Mouse (Mus musculus): ENCODE data around the gene Defb42. TPM values are rescaled to one million over a fixed set of nuclear protein-coding genes. Genes with fewer than 3 reads are reported as not detected.

The Defb42 gene
- not detected in 2 replicates for polyA plus RNA-seq (2012; rRNA removed)
- not detected in 2 replicates for polyA plus RNA-seq (2014; fragmentation: Nextera tagmentation; extraction: Ambion mirVana)

GRCm38 (mm10) chr14:63046691-63047090 lies at the start of gene Defb42:
Gene Defb42, plus strand, starts transcription at chr14:63046991.
- no peak within 1 kb of the TSS for H3K4me2 ChIP-seq (ENCODE audit: low read depth)
- no peak within 1 kb of the TSS for H3K4me3 ChIP-seq (ENCODE audit: insufficient read depth in 1 of 2, low read depth in 2 of 2, low read length in 2 of 2)
- no peaks in the 10 kb centered on the region for H3K4me1 ChIP-seq (replicated peaks; ENCODE audit: control insufficient read depth in 2 of 2, insufficient read depth in 2 of 2, low read length in 1 of 2)
- TF ChIP-seq EP300 (IDR thresholded peaks at IDR 0.05; ENCODE audit: low read depth) (no peak), CTCF (IDR thresholded peaks at IDR 0.05; ENCODE audit: low read depth) (no peak)
- no peak within 1 kb of the TSS for H3K27ac ChIP-seq
- 43% methylated on average over 3 of the region's 3 CpGs for WGBS (ENCODE audit: insufficient replicate concordance)
- ATAC-seq (ENCODE audit: insufficient read depth), result no peak
- H3K27me3 ChIP-seq (ENCODE audit: control insufficient read depth, insufficient read depth, low read length), result no peaks in the 10 kb centered on the region
- H3K36me3 ChIP-seq (replicated peaks; ENCODE audit: control insufficient read depth, insufficient read depth, low read depth), result no peaks in the 10 kb centered on the region
- DNase-seq (ENCODE audit: low read depth in 3 of 3, low spot score in 3 of 3), result no peak
- H3K9me3 ChIP-seq (ENCODE audit: control insufficient read depth, low read length), result no peaks in the 10 kb centered on the region
- no peak within 1 kb of the TSS for H3K9ac ChIP-seq (replicated peaks)

GRCm38 (mm10) chr14:62997777-62998176 lies 49.0 kb upstream of the Defb42 start, which contains the start of gene Defb47:
Gene Defb47, plus strand, starts transcription at chr14:62998077.
- no peak within 1 kb of the TSS for H3K9ac ChIP-seq (replicated peaks)
- H3K4me1 ChIP-seq (replicated peaks; ENCODE audit: control insufficient read depth in 2 of 2, insufficient read depth in 2 of 2, low read length in 1 of 2), result no peaks in the 10 kb centered on the region
- ATAC-seq (ENCODE audit: insufficient read depth), result no peak
- no peak for TF ChIP-seq EP300 (IDR thresholded peaks at IDR 0.05; ENCODE audit: low read depth)
- TF ChIP-seq CTCF (IDR thresholded peaks at IDR 0.05; ENCODE audit: low read depth), result no peak
- no peak for DNase-seq (ENCODE audit: low read depth in 3 of 3, low spot score in 3 of 3)
- H3K4me2 ChIP-seq (ENCODE audit: low read depth), result no peak within 1 kb of the TSS
- H3K27me3 ChIP-seq (ENCODE audit: control insufficient read depth, insufficient read depth, low read length), result no peaks in the 10 kb centered on the region
- no peaks in the 10 kb centered on the region for H3K36me3 ChIP-seq (replicated peaks; ENCODE audit: control insufficient read depth, insufficient read depth, low read depth)
- no peak within 1 kb of the TSS for H3K27ac ChIP-seq
- no peak within 1 kb of the TSS for H3K4me3 ChIP-seq (ENCODE audit: insufficient read depth in 1 of 2, low read depth in 2 of 2, low read length in 2 of 2)
- WGBS (ENCODE audit: insufficient replicate concordance), result 59% methylated on average over 8 of the region's 8 CpGs
- H3K9me3 ChIP-seq (ENCODE audit: control insufficient read depth, low read length), result no peaks in the 10 kb centered on the region

- ATAC-seq (ENCODE audit: insufficient read depth) (no peak), DNase-seq (ENCODE audit: low read depth in 3 of 3, low spot score in 3 of 3) (no peak)
- H3K4me2 ChIP-seq (ENCODE audit: low read depth), result no peak overlapping the region
- H3K36me3 ChIP-seq (replicated peaks; ENCODE audit: control insufficient read depth, insufficient read depth, low read depth), result no peaks in the 10 kb centered on the region
- TF ChIP-seq EP300 (IDR thresholded peaks at IDR 0.05; ENCODE audit: low read depth) (no peak), CTCF (IDR thresholded peaks at IDR 0.05; ENCODE audit: low read depth) (no peak)
- no peak overlapping the region for H3K9ac ChIP-seq (replicated peaks)
- H3K4me3 ChIP-seq (ENCODE audit: insufficient read depth in 1 of 2, low read depth in 2 of 2, low read length in 2 of 2), result no peak overlapping the region
- H3K27ac ChIP-seq, result no peak overlapping the region
- H3K9me3 ChIP-seq (ENCODE audit: control insufficient read depth, low read length), result no peaks in the 10 kb centered on the region
- WGBS (ENCODE audit: insufficient replicate concordance), result 20% methylated on average over 4 of the region's 4 CpGs
- no peaks in the 10 kb centered on the region for H3K4me1 ChIP-seq (replicated peaks; ENCODE audit: control insufficient read depth in 2 of 2, insufficient read depth in 2 of 2, low read length in 1 of 2)
- no peaks in the 10 kb centered on the region for H3K27me3 ChIP-seq (ENCODE audit: control insufficient read depth, insufficient read depth, low read length)
Observed at GRCm38 (mm10) chr14:62998977-62999376, 47.8 kb upstream of the Defb42 start.

GRCm38 (mm10) chr14:63002588-63002987 lies 44.2 kb upstream of the Defb42 start:
- Histone ChIP-seq H3K36me3 (replicated peaks; ENCODE audit: control insufficient read depth, insufficient read depth, low read depth) (no peaks in the 10 kb centered on the region), H3K27me3 (ENCODE audit: control insufficient read depth, insufficient read depth, low read length) (no peaks in the 10 kb centered on the region), H3K4me1 (replicated peaks; ENCODE audit: control insufficient read depth in 2 of 2, insufficient read depth in 2 of 2, low read length in 1 of 2) (no peaks in the 10 kb centered on the region), H3K4me2 (ENCODE audit: low read depth) (no peak overlapping the region), H3K4me3 (ENCODE audit: insufficient read depth in 1 of 2, low read depth in 2 of 2, low read length in 2 of 2) (no peak overlapping the region), H3K9me3 (ENCODE audit: control insufficient read depth, low read length) (no peaks in the 10 kb centered on the region), H3K27ac (no peak overlapping the region), H3K9ac (replicated peaks) (no peak overlapping the region)
- DNase-seq (ENCODE audit: low read depth in 3 of 3, low spot score in 3 of 3), result no peak
- ATAC-seq (ENCODE audit: insufficient read depth), result no peak
- TF ChIP-seq CTCF (IDR thresholded peaks at IDR 0.05; ENCODE audit: low read depth) (no peak), EP300 (IDR thresholded peaks at IDR 0.05; ENCODE audit: low read depth) (no peak)
- WGBS (ENCODE audit: insufficient replicate concordance), result 29% methylated on average over 2 of the region's 2 CpGs

DNA sequence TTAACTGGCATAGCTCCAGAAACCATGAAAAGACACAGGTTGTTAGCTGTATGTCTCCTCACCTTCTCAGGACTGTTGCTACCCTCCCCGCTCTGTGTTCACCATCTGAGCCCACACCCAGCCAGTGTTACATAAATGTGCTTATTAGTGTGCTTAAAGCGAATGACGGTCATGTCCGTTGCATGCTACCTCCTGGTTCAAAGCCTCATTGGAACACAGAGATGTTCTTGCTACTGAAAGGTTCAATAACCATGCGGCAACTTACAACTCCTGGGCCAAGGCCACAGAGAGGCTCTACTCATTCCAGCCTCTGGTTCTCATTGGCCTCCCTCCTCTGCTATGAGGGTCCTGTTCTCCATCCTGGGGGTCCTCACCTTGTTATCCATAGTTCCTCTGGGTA lies 35.3 kb upstream of the Defb42 start, which contains the start of gene Defb43:
TSS of gene Defb43 (plus strand) at position 301 of the 400 bp plus-strand sequence.
- no peak for ATAC-seq (ENCODE audit: insufficient read depth)
- no peak for DNase-seq (ENCODE audit: low read depth in 3 of 3, low spot score in 3 of 3)
- 77% methylated on average over 5 of the region's 5 CpGs for WGBS (ENCODE audit: insufficient replicate concordance)

More for the DNA sequence above, 35.3 kb upstream of the Defb42 start, which contains the start of gene Defb43:
- no peak for TF ChIP-seq CTCF (IDR thresholded peaks at IDR 0.05; ENCODE audit: low read depth)
- no peak for TF ChIP-seq EP300 (IDR thresholded peaks at IDR 0.05; ENCODE audit: low read depth)
- Histone ChIP-seq H3K27ac (no peak within 1 kb of the TSS), H3K4me3 (ENCODE audit: insufficient read depth in 1 of 2, low read depth in 2 of 2, low read length in 2 of 2) (no peak within 1 kb of the TSS), H3K9me3 (ENCODE audit: control insufficient read depth, low read length) (no peaks in the 10 kb centered on the region), H3K4me2 (ENCODE audit: low read depth) (no peak within 1 kb of the TSS), H3K4me1 (replicated peaks; ENCODE audit: control insufficient read depth in 2 of 2, insufficient read depth in 2 of 2, low read length in 1 of 2) (no peaks in the 10 kb centered on the region), H3K27me3 (ENCODE audit: control insufficient read depth, insufficient read depth, low read length) (no peaks in the 10 kb centered on the region), H3K36me3 (replicated peaks; ENCODE audit: control insufficient read depth, insufficient read depth, low read depth) (no peaks in the 10 kb centered on the region), H3K9ac (replicated peaks) (no peak within 1 kb of the TSS)

Measured in liver, embryonic 14.5 days (tissue).